Comparison of ENCODE assay signal across 8 mouse cellular contexts in the genomic region with DNA sequence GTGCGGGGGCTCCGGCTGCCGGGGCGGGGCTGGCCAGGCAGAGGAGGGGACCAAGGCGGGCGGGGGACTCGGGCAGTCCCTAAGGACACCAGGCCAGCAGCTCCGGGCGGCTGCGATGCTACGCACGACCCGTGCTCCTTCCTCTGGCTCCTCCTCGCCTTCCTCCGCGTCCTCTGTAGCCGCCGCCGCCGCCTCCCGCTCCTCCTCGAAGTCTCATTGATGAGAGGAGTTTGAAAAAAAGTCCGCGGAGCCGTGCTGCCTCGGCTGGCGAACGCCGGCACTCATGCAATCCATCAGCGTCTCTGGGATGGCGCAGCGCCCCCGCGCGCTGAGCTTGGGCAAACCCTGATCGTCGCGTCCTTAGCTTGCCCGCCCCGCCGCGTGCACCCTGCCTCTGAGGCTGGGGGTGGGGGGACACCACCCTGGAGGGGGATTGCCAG. TPM values are rescaled to one million over a fixed set of nuclear protein-coding genes. Genes with fewer than 3 reads are reported as not detected.
A peak's percentile ranks its signal among the peaks of the same experiment; 100 is the strongest.
DNase-seq lines count a peak whose midpoint lies in the region; ATAC-seq and TF ChIP-seq lines count a peak whose summit lies in the region.

Gene Gli2, minus strand, starts transcription at position 218 of the 440 bp plus-strand sequence.

- H3K27ac ChIP-seq in hindbrain, embryonic 10.5 days, result peak within 1 kb of the TSS; percentile 97
- H3K27ac ChIP-seq in lung, embryonic 14.5 days (ENCODE audit: low read depth), result peak within 1 kb of the TSS; percentile 94

- peak; percentile 94 for DNase-seq in Muller cell, postnatal 12 days (ENCODE audit: inconsistent ontology term)
- peak; percentile 64 for DNase-seq in cerebellum, adult 9-11 months
- DNase-seq in frontal cortex, postnatal 10 days (ENCODE audit: low spot score in 2 of 2), result peak; percentile 70 to 82
- peak; percentile 92 for DNase-seq in hindbrain, embryonic 10.5 days (ENCODE audit: low spot score)
- peak; percentile 79 for DNase-seq in layer of hippocampus, adult 9-11 months
- peak; percentile 97 for DNase-seq in lung, embryonic 14.5 days
- DNase-seq in ovary, postnatal 14 days (ENCODE audit: low spot score), result peak; percentile 78
- DNase-seq in urinary bladder, adult 18-20 months (ENCODE audit: low spot score in 2 of 2), result peak; percentile 55 to 77

- peaks cover 68% of the 10 kb centered on the region for H3K4me1 ChIP-seq in hindbrain, embryonic 10.5 days (replicated peaks)
- H3K4me1 ChIP-seq in lung, embryonic 14.5 days (ENCODE audit: insufficient read depth), result peaks cover 26% of the 10 kb centered on the region

- H3K9ac ChIP-seq in lung, embryonic 14.5 days, result peak within 1 kb of the TSS; percentile 74

- H3K9me3 ChIP-seq in hindbrain, embryonic 10.5 days, result no peaks in the 10 kb centered on the region
- H3K9me3 ChIP-seq in lung, embryonic 14.5 days (ENCODE audit: low read depth, low read length), result no peaks in the 10 kb centered on the region

- H3K36me3 ChIP-seq in hindbrain, embryonic 10.5 days, result no peaks in the 10 kb centered on the region
- H3K36me3 ChIP-seq in lung, embryonic 14.5 days (ENCODE audit: insufficient read depth), result no peaks in the 10 kb centered on the region

- H3K27me3 ChIP-seq in hindbrain, embryonic 10.5 days (ENCODE audit: insufficient read depth, poor library complexity, severe bottlenecking), result peaks cover 21% of the 10 kb centered on the region
- peaks cover 37% of the 10 kb centered on the region for H3K27me3 ChIP-seq in lung, embryonic 14.5 days (ENCODE audit: insufficient read depth, low read length)

- H3K4me3 ChIP-seq in hindbrain, embryonic 10.5 days, result peak within 1 kb of the TSS; percentile 72
- H3K4me3 ChIP-seq in lung, embryonic 14.5 days (ENCODE audit: low read depth, low read length), result peak within 1 kb of the TSS; percentile 59

- peak within 1 kb of the TSS; percentile 90 for H3K4me2 ChIP-seq in lung, embryonic 14.5 days

- under 1% methylated on average over 42 of the region's 42 CpGs for WGBS in hindbrain, embryonic 10.5 days
- under 1% methylated on average over 42 of the region's 42 CpGs for WGBS in lung, embryonic 14.5 days

- peak; percentile 82 for TF ChIP-seq CTCF in lung, embryonic 14.5 days (IDR thresholded peaks at IDR 0.05; ENCODE audit: low read depth)

- peak; percentile 79 for ATAC-seq in lung, embryonic 14.5 days (ENCODE audit: insufficient read depth)

RNA-seq across cellular contexts. Expression of gene Gli2, which starts in this region (rescaled TPM):
- polyA plus RNA-seq in hindbrain, embryonic 10.5 days (2016; fragmentation: Nextera tagmentation; extraction: Ambion mirVana), result 9.0 and 10.1 TPM in 2 replicates
- polyA plus RNA-seq in lung, embryonic 14.5 days (2014; fragmentation: Nextera tagmentation; extraction: Ambion mirVana), result 13.4 and 15.1 TPM in 2 replicates

Comparison
In these comparisons a context has a peak if more than half of its experiments do, and no peak if none do; other contexts are left out.
1. Peak in every context shown above with its lines: DNase-seq, ATAC-seq, H3K4me3 ChIP-seq and H3K27ac ChIP-seq.